Mouse (Mus musculus) kidney, adult 2 months (tissue): Measurements from ENCODE around the gene Tep1.

Source experiments
- CTCF ChIP-seq: fragments of 200-500 bp; conservative IDR thresholded peaks from 2 replicates; pipeline ENCODE4 v1.5.1; 2011; ENCODE audit warnings: low read depth, mild to moderate bottlenecking, control low read depth, low read length, moderate library complexity, mixed read lengths; ENCODE audit not compliant: insufficient read depth, insufficient read length
- POLR2A ChIP-seq: fragments of 200-500 bp; IDR thresholded peaks from one replicate; pipeline ENCODE4 v1.6.1; 2011; ENCODE audit warnings: low read depth, low read length, control low read depth

GRCm38 (mm10) chr14:50807487-50808072 lies 62.8 kb downstream of the Tep1 start, which contains the start of the genes Ccnb1ip1 and Parp2:
- TF ChIP-seq CTCF, result no peak
- peak; percentile 39 for TF ChIP-seq POLR2A
